Mouse (Mus musculus) ES-Bruce4 (cell line): ENCODE measurements at regions not wholly inside any gene's neighbourhood (a gene's known extent, or its start where the extent isn't known, plus 50 kb on each side); places are given as distances from the start of the nearest gene placed in this dataset.

ENCODE experiments used
- H3K27ac ChIP-seq: 2 replicates; pipeline ENCODE4 v1.5.1; 2012; ENCODE audit warnings: low read length, inconsistent platforms; ENCODE audit not compliant: insufficient read depth
- H3K27me3 ChIP-seq: 2 replicates; pipeline ENCODE4 v1.6.1; 2012; ENCODE audit warnings: mild to moderate bottlenecking, low read length, inconsistent platforms; ENCODE audit not compliant: control insufficient read depth, poor library complexity, insufficient read depth, severe bottlenecking
- H3K36me3 ChIP-seq: 2 replicates; pipeline ENCODE4 v1.6.1; 2012; ENCODE audit warnings: inconsistent platforms, mild to moderate bottlenecking, low read length, moderate library complexity; ENCODE audit not compliant: control insufficient read depth, poor library complexity, insufficient read depth, severe bottlenecking
- H3K4me1 ChIP-seq: one replicate; pipeline ENCODE4 v1.8.1; 2011; ENCODE audit warnings: low read length; ENCODE audit not compliant: control insufficient read depth, insufficient read depth
- H3K4me3 ChIP-seq: 2 replicates; pipeline ENCODE4 v1.5.1; 2011; ENCODE audit warnings: low read depth, mild to moderate bottlenecking, low read length
- H3K9ac ChIP-seq: 2 replicates; pipeline ENCODE4 v1.6.1; 2012; ENCODE audit warnings: low read depth, mild to moderate bottlenecking, inconsistent platforms; ENCODE audit not compliant: poor library complexity, severe bottlenecking
- H3K9me3 ChIP-seq: replicated peaks from 2 replicates; pipeline ENCODE4 v1.6.1; 2012; ENCODE audit warnings: mild to moderate bottlenecking, low read length, inconsistent platforms; ENCODE audit not compliant: control insufficient read depth, poor library complexity, insufficient read depth, severe bottlenecking
- CTCF ChIP-seq: IDR thresholded peaks from one replicate; pipeline ENCODE4 v1.8.1; 2011; ENCODE audit warnings: low read depth, low read length
- EP300 ChIP-seq: IDR thresholded peaks from 2 replicates; pipeline ENCODE4 v1.6.1; 2011; ENCODE audit warnings: low read depth, low read length; ENCODE audit not compliant: insufficient read depth
- POLR2A ChIP-seq: IDR thresholded peaks from one replicate; pipeline ENCODE4 v1.8.1; 2011; ENCODE audit warnings: low read length; ENCODE audit not compliant: insufficient read depth

GRCm38 (mm10) chr2:173930606-173931177 lies 145.4 kb upstream of the Stx16 start:
- Histone ChIP-seq H3K36me3 (no peaks in the 10 kb centered on the region), H3K4me1 (no peaks in the 10 kb centered on the region), H3K9me3 (no peaks in the 10 kb centered on the region), H3K4me3 (no peak overlapping the region), H3K27ac (no peak overlapping the region), H3K27me3 (no peaks in the 10 kb centered on the region), H3K9ac (no peak overlapping the region)
- TF ChIP-seq POLR2A = no peak
- no peak for TF ChIP-seq CTCF
- no peak for TF ChIP-seq EP300

GRCm38 (mm10) chr2:173935706-173936105 lies 140.4 kb upstream of the Stx16 start:
- no peak for TF ChIP-seq POLR2A
- no peak for TF ChIP-seq EP300
- no peak for TF ChIP-seq CTCF
- Histone ChIP-seq H3K36me3 (no peaks in the 10 kb centered on the region), H3K4me3 (no peak overlapping the region), H3K9ac (no peak overlapping the region), H3K4me1 (no peaks in the 10 kb centered on the region), H3K9me3 (no peaks in the 10 kb centered on the region), H3K27me3 (no peaks in the 10 kb centered on the region), H3K27ac (no peak overlapping the region)

- no peak for TF ChIP-seq EP300
- no peak for TF ChIP-seq CTCF
- TF ChIP-seq POLR2A = no peak
- H3K9ac ChIP-seq = no peak overlapping the region
- H3K27me3 ChIP-seq = no peaks in the 10 kb centered on the region
- no peaks in the 10 kb centered on the region for H3K4me1 ChIP-seq
- H3K36me3 ChIP-seq = no peaks in the 10 kb centered on the region
- H3K27ac ChIP-seq = no peak overlapping the region
- H3K9me3 ChIP-seq = no peaks in the 10 kb centered on the region
- H3K4me3 ChIP-seq = no peak overlapping the region
Observed at GRCm38 (mm10) chr2:173937531-173938439, 138.3 kb upstream of the Stx16 start.

- H3K4me1 ChIP-seq = no peaks in the 10 kb centered on the region
- no peak for TF ChIP-seq POLR2A
- no peak for TF ChIP-seq EP300
- H3K36me3 ChIP-seq = no peaks in the 10 kb centered on the region
- H3K9ac ChIP-seq = no peak overlapping the region
- H3K9me3 ChIP-seq = no peaks in the 10 kb centered on the region; the same call in 1 of the 2 replicates
- H3K4me3 ChIP-seq = no peak overlapping the region
- no peaks in the 10 kb centered on the region for H3K27me3 ChIP-seq
- no peak overlapping the region for H3K27ac ChIP-seq
Observed at GRCm38 (mm10) chr2:173938440-173938787, 137.7 kb upstream of the Stx16 start.

- Histone ChIP-seq H3K9me3 (peaks cover 5% of the 10 kb centered on the region; the same call in 1 of the 2 replicates), H3K27me3 (no peaks in the 10 kb centered on the region), H3K4me3 (no peak overlapping the region), H3K9ac (no peak overlapping the region), H3K27ac (no peak overlapping the region), H3K4me1 (peaks cover 1% of the 10 kb centered on the region), H3K36me3 (no peaks in the 10 kb centered on the region)
- TF ChIP-seq POLR2A (no peak), CTCF (no peak), EP300 (no peak)
Observed at GRCm38 (mm10) chr2:173945441-173945840, 130.7 kb upstream of the Stx16 start.

- no peak overlapping the region for H3K9ac ChIP-seq
- H3K27ac ChIP-seq = no peak overlapping the region
- H3K36me3 ChIP-seq = no peaks in the 10 kb centered on the region
- peaks cover 1% of the 10 kb centered on the region for H3K4me1 ChIP-seq
- TF ChIP-seq EP300 = no peak
- TF ChIP-seq CTCF = no peak
- TF ChIP-seq POLR2A = no peak
- no peaks in the 10 kb centered on the region for H3K27me3 ChIP-seq
- 0 out of 2 replicates have a peak, but pooled peaks cover 5% of the 10 kb centered on the region for H3K9me3 ChIP-seq
- H3K4me3 ChIP-seq = no peak overlapping the region
Observed at GRCm38 (mm10) chr2:173948586-173948985, 127.5 kb upstream of the Stx16 start.
